In genomic region chr6:125931926-125932325, GRCm38 (mm10) we compare ENCODE assay signal across 25 mouse cellular contexts.
DNase-seq lines count a peak whose midpoint lies in the region; ATAC-seq and TF ChIP-seq lines count a peak whose summit lies in the region.
"Had no signal": no experiment of that assay in that cellular context is flagged by ENCODE, and none has a peak within 500 bp of the region (broad histone marks: within the 10 kb centered on the region; RNA-seq: fewer than 3 reads in every experiment).

No protein-coding gene starts in this region.

- no peaks in the 10 kb centered on the region for H3K9me3 ChIP-seq in liver, postnatal 0 days (ENCODE audit: low read length)
- H3K9me3 ChIP-seq in heart, embryonic 10.5 days: no peaks in the 10 kb centered on the region
- H3K9me3 ChIP-seq: embryonic facial prominence, embryonic 10.5 days; embryonic facial prominence, embryonic 12.5 days; forebrain, embryonic 10.5 days; forebrain, embryonic 12.5 days had no signal

- no peak overlapping the region for H3K4me2 ChIP-seq in liver, postnatal 0 days (ENCODE audit: low read depth, low read length)
- H3K4me2 ChIP-seq: embryonic facial prominence, embryonic 12.5 days; forebrain, embryonic 12.5 days had no signal

- H3K4me3 ChIP-seq in liver, adult 2 months (ENCODE audit: insufficient read depth, low read depth, low read length): no peak overlapping the region
- no peak overlapping the region for H3K4me3 ChIP-seq in liver, postnatal 0 days (ENCODE audit: low read depth, low read length)
- no peak overlapping the region for H3K4me3 ChIP-seq in heart, embryonic 10.5 days
- H3K4me3 ChIP-seq: embryonic facial prominence, embryonic 10.5 days; embryonic facial prominence, embryonic 12.5 days; forebrain, embryonic 10.5 days; forebrain, embryonic 12.5 days had no signal

- ATAC-seq in liver, postnatal 0 days: no peak
- ATAC-seq: activated CD4-positive, CD25-positive, alpha-beta regulatory T cell, adult 4 months; CD4-positive, CD25-positive, alpha-beta regulatory T cell, adult 4 months; forebrain, embryonic 14.5 days; Patski had no signal

- TF ChIP-seq CTCF in liver, adult 2 months (IDR thresholded peaks at IDR 0.05; ENCODE audit: low read depth, low read length): no peak
- no peak for TF ChIP-seq CTCF in liver, postnatal 0 days (IDR thresholded peaks at IDR 0.05; ENCODE audit: low read depth)

- TF ChIP-seq EP300 in liver, postnatal 0 days (IDR thresholded peaks at IDR 0.05; ENCODE audit: low read depth): no peak

- no peak overlapping the region for H3K9ac ChIP-seq in liver, adult 2 months (ENCODE audit: low read depth, low read length)
- no peak overlapping the region for H3K9ac ChIP-seq in liver, postnatal 0 days (replicated peaks)
- H3K9ac ChIP-seq: embryonic facial prominence, embryonic 12.5 days; forebrain, embryonic 12.5 days had no signal

- H3K4me1 ChIP-seq in liver, adult 2 months (ENCODE audit: control insufficient read depth, insufficient read depth, low read length): no peaks in the 10 kb centered on the region
- H3K4me1 ChIP-seq in liver, postnatal 0 days (ENCODE audit: insufficient read depth): no peaks in the 10 kb centered on the region
- H3K4me1 ChIP-seq in heart, embryonic 10.5 days: no peaks in the 10 kb centered on the region
- H3K4me1 ChIP-seq: embryonic facial prominence, embryonic 12.5 days; forebrain, embryonic 10.5 days; forebrain, embryonic 12.5 days had no signal

- DNase-seq in liver, adult 2 months (ENCODE audit: extremely low read depth, low read depth, low spot score): peak; percentile 13
- no peak for DNase-seq in liver, postnatal 0 days
- DNase-seq in urinary bladder, postnatal 14 days (ENCODE audit: low spot score): peak; percentile 26
- no peak for DNase-seq in urinary bladder, postnatal 4 days (ENCODE audit: low spot score in 2 of 2)
- peak; percentile 82 for DNase-seq in fat pad, adult 2 months (ENCODE audit: extremely low read depth, low read depth, low spot score)
- peak; percentile 11 to 28 for DNase-seq in urinary bladder, postnatal 36 days (ENCODE audit: low spot score in 2 of 2)
- no peak for DNase-seq in heart, embryonic 10.5 days (ENCODE audit: low spot score)
- DNase-seq: adrenal gland, adult 8-10 months; adrenal gland, postnatal 14 days; adrenal gland, postnatal 36 days; B cell, adult 2 months; cerebellum, adult 11-12 months; cerebellum, adult 2 months; cerebellum, adult 9-10 months; cerebellum, postnatal 10 days; cerebellum, postnatal 25 days had no signal

- no peak for TF ChIP-seq POLR2A in liver, adult 2 months (IDR thresholded peaks at IDR 0.05; ENCODE audit: extremely low read depth, insufficient read depth, low read length)

- WGBS in liver, adult 2 months: 43% methylated on average over 7 of the region's 7 CpGs
- WGBS in liver, postnatal 0 days (ENCODE audit: insufficient replicate concordance): 59% methylated on average over 7 of the region's 7 CpGs
- 76% methylated on average over 7 of the region's 7 CpGs for WGBS in heart, embryonic 10.5 days

- no peaks in the 10 kb centered on the region for H3K36me3 ChIP-seq in liver, adult 2 months (ENCODE audit: control insufficient read depth, insufficient read depth, low read length)
- no peaks in the 10 kb centered on the region for H3K36me3 ChIP-seq in liver, postnatal 0 days (replicated peaks; ENCODE audit: insufficient read depth, low read length)
- H3K36me3 ChIP-seq in heart, embryonic 10.5 days: no peaks in the 10 kb centered on the region
- H3K36me3 ChIP-seq: embryonic facial prominence, embryonic 10.5 days; embryonic facial prominence, embryonic 12.5 days; forebrain, embryonic 10.5 days; forebrain, embryonic 12.5 days; G1E had no signal

- no peaks in the 10 kb centered on the region for H3K79me2 ChIP-seq in liver, adult 2 months (ENCODE audit: control insufficient read depth, insufficient read depth, low read length)

- H3K27me3 ChIP-seq in liver, adult 2 months (ENCODE audit: control insufficient read depth, insufficient read depth, low read length): no peaks in the 10 kb centered on the region
- H3K27me3 ChIP-seq in liver, postnatal 0 days (ENCODE audit: insufficient read depth, low read length): no peaks in the 10 kb centered on the region
- H3K27me3 ChIP-seq in heart, embryonic 10.5 days (ENCODE audit: insufficient read depth, poor library complexity, severe bottlenecking): no peaks in the 10 kb centered on the region
- H3K27me3 ChIP-seq: embryonic facial prominence, embryonic 12.5 days; forebrain, embryonic 12.5 days; Patski had no signal

- H3K27ac ChIP-seq in liver, adult 2 months (replicated peaks; ENCODE audit: insufficient read depth, low read depth, low read length): no peak overlapping the region
- no peak overlapping the region for H3K27ac ChIP-seq in liver, postnatal 0 days (ENCODE audit: low read depth)
- H3K27ac ChIP-seq in heart, embryonic 10.5 days: no peak overlapping the region
- H3K27ac ChIP-seq: embryonic facial prominence, embryonic 10.5 days; embryonic facial prominence, embryonic 12.5 days; forebrain, embryonic 10.5 days; forebrain, embryonic 12.5 days had no signal

Comparison
In these comparisons a context has a peak if more than half of its experiments do, and no peak if none do; other contexts are left out.
1. DNase-seq: peak in liver, adult 2 months (single experiment), urinary bladder, postnatal 14 days (single experiment), fat pad, adult 2 months (single experiment) and urinary bladder, postnatal 36 days (2 of 2); none in liver, postnatal 0 days (single experiment), urinary bladder, postnatal 4 days (0 of 2) and heart, embryonic 10.5 days (single experiment).